Mouse (Mus musculus) C2C12 (cell line): ENCODE results near the gene Tnfrsf26. TPM values are rescaled to one million over a fixed set of nuclear protein-coding genes. Genes with fewer than 3 reads are reported as not detected.

Experiments used
- H3K27me3 ChIP-seq: one replicate; pipeline ENCODE4 v1.6.1; 2011; ENCODE audit not compliant: control insufficient read depth, insufficient read depth, insufficient read length
- H3K36me3 ChIP-seq: one replicate; pipeline ENCODE4 v1.6.1; 2011; ENCODE audit not compliant: control insufficient read depth, insufficient read depth
- H3K4me3 ChIP-seq: one replicate; pipeline ENCODE4 v1.5.1; 2011; ENCODE audit warnings: mild to moderate bottlenecking, control low read depth; ENCODE audit not compliant: poor library complexity, insufficient read depth, severe bottlenecking
- H3K79me2 ChIP-seq: one replicate; pipeline ENCODE4 v1.6.1; 2011; ENCODE audit not compliant: control insufficient read depth, insufficient read depth
- H3K79me3 ChIP-seq: one replicate; pipeline ENCODE4 v1.6.1; 2011; ENCODE audit warnings: low read depth, control low read depth
- H3ac ChIP-seq: one replicate; pipeline ENCODE3; 2011; ENCODE audit warnings: low read depth; ENCODE audit not compliant: control insufficient read depth, insufficient read length
- CEBPB ChIP-seq: IDR thresholded peaks from one replicate; pipeline ENCODE4 v1.6.1; 2011; ENCODE audit warnings: low read depth, mild to moderate bottlenecking, control low read depth, moderate library complexity
- CTCF ChIP-seq: IDR thresholded peaks from one replicate; pipeline ENCODE4 v1.5.1; 2011; ENCODE audit not compliant: control insufficient read depth, insufficient read depth, insufficient read length
- FOSL1 ChIP-seq: IDR thresholded peaks from one replicate; pipeline ENCODE4 v1.8.0; 2011; ENCODE audit warnings: mild to moderate bottlenecking, low read length; ENCODE audit not compliant: poor library complexity, insufficient read depth, severe bottlenecking
- MAX ChIP-seq: IDR thresholded peaks from one replicate; pipeline ENCODE4 v1.6.1; 2011; ENCODE audit warnings: mild to moderate bottlenecking, control low read depth
- MYOD1 ChIP-seq: IDR thresholded peaks from one replicate; pipeline ENCODE4 v1.6.1; 2011; ENCODE audit warnings: low read depth; ENCODE audit not compliant: control insufficient read depth, insufficient read length
- MYOG ChIP-seq: IDR thresholded peaks from one replicate; pipeline ENCODE4 v1.6.1; 2011; ENCODE audit not compliant: control insufficient read depth, insufficient read length; ENCODE audit errors: extremely low read depth
- USF1 ChIP-seq: IDR thresholded peaks from one replicate; pipeline ENCODE4 v1.6.1; 2011; ENCODE audit warnings: low read depth, mild to moderate bottlenecking, control low read depth, moderate library complexity
- polyA plus RNA-seq: library from polyadenylated mRNA; unstranded; fragments of >200 nt; fragmentation: generic; extraction: Trizol; gene quantifications from one replicate; pipeline ENCODE4 v1.2.1, GENCODE M21; 2012; ENCODE audit warnings: missing spikeins

The Tnfrsf26 gene
- polyA plus RNA-seq, 1 experiment, result 0.04 TPM

DNA sequence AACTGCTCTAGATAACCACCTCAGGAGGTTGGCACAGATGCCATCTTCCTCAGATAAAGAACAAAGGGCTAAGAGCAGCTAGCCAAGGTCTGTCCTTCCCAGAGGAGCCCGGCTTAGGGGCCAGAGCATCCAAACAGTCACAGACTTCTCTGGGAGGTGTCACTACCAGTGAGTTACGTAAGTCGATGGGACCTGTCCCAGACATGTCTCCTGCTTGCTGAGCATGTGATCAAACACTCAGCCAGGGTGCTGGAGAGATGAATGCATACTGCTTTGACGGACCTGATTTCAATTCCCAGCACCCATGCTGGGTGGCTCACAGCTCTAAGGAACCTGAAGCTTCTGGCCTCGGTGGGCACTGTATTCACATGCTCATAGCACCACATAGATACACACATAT is 40.9 kb downstream of the Tnfrsf26 start:
- Histone ChIP-seq H3K79me3 (peaks cover 16% of the 10 kb centered on the region), H3K4me3 (no peak overlapping the region), H3K79me2 (peaks cover 27% of the 10 kb centered on the region), H3K27me3 (no peaks in the 10 kb centered on the region), H3ac (no peak overlapping the region), H3K36me3 (peaks cover 85% of the 10 kb centered on the region)
- no peak for TF ChIP-seq FOSL1
- no peak for TF ChIP-seq CTCF
- TF ChIP-seq MYOD1, result no peak
- TF ChIP-seq MYOG, result no peak
- no peak for TF ChIP-seq USF1
- TF ChIP-seq MAX, result no peak
- no peak for TF ChIP-seq CEBPB

DNA sequence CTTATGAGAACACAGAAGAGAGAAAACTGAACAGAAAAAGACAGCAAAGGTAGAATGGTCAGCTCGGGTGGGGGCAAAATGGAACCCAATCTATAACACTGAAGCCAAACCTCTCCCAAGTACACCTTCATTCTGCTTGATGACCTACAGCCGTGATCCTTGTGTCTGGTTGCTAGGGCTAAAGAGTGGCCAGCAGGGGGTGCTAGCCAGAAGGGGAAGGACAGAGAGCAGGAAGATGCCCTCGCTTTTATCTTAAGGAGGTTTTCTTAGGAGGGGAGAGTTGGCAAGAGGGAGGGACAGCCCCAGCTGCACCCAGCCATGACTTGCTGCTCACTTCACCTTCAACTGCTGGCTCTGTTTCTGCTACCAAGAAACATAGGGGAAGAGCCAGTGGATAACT is 44.6 kb downstream of the Tnfrsf26 start:
- H3K36me3 ChIP-seq, result peaks cover 90% of the 10 kb centered on the region

DNA sequence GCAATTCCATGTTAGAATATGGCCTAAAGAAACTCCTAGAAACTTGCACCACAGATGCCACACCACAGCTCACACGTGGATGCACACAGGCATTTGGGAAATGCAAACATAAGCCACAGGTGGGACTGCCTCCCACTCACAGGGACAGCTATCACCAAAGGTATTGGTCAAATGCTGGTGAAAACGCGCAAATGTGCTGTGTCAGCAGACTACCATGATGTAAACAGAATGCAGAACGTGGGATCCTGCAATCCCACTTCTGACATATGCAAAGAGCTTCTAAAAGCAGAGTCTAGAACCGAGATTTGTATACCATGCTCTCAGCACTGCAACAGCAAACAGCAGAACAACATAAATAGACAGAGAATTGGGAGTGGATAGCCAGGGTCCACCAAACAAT is 45.5 kb downstream of the Tnfrsf26 start:
- TF ChIP-seq CEBPB (no peak), MAX (no peak)
- Histone ChIP-seq H3K4me3 (no peak overlapping the region), H3K27me3 (no peaks in the 10 kb centered on the region), H3K79me3 (no peaks in the 10 kb centered on the region), H3ac (no peak overlapping the region), H3K36me3 (peaks cover 87% of the 10 kb centered on the region), H3K79me2 (no peaks in the 10 kb centered on the region)

More for the DNA sequence above, 44.6 kb downstream of the Tnfrsf26 start:
- H3K4me3 ChIP-seq, result no peak overlapping the region
- H3ac ChIP-seq, result no peak overlapping the region
- no peaks in the 10 kb centered on the region for H3K79me2 ChIP-seq
- H3K27me3 ChIP-seq, result no peaks in the 10 kb centered on the region
- no peaks in the 10 kb centered on the region for H3K79me3 ChIP-seq
- TF ChIP-seq USF1 (no peak), CTCF (peak; percentile 4), CEBPB (no peak), MAX (no peak)

DNA sequence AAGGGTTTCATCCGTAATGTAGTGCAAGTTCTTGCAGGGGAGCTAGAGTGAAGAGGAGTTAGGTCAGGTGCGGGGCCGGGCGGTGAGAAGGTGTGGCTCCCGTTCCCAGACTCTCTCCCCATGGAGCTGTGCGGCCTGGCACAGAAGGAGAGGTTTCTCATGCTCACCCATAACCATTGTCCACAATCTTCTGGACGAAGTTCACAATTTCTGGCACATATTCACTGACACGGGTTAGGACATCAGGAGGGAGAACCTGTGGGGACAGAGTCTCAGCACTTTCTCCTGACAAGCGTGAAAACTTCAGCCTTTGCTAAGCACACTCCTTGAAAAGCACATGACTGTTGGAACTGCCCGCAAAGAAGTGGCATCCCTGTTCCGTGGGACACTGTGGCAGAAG is 52.8 kb downstream of the Tnfrsf26 start:
- no peaks in the 10 kb centered on the region for H3K79me2 ChIP-seq
- no peaks in the 10 kb centered on the region for H3K27me3 ChIP-seq
- peaks cover 84% of the 10 kb centered on the region for H3K36me3 ChIP-seq
- H3K79me3 ChIP-seq, result no peaks in the 10 kb centered on the region
- no peak overlapping the region for H3ac ChIP-seq
- no peak for TF ChIP-seq MYOG
- TF ChIP-seq CEBPB, result no peak
- H3K4me3 ChIP-seq, result no peak overlapping the region

DNA sequence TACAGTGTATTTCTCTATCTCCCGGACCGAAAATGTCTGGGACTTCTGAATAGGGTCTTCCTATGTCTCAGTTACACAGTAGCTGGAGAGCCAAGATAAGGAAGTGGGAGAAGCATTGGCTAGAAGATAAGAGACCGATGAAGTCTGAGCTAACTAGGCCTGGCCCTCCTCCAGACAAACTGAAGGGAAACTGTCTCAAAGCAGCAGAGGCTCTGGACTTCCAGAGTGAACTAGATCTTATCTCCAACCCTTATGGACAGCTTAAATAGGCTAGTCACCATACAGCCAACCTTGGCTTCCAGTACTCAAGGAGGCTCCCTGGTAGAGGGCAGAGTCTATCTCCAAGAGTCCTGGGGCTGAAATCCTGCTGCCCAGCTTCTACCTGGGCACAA is 62.9 kb downstream of the Tnfrsf26 start:
- peaks cover 85% of the 10 kb centered on the region for H3K36me3 ChIP-seq
- H3K4me3 ChIP-seq, result no peak overlapping the region
- H3ac ChIP-seq, result no peak overlapping the region
- H3K79me3 ChIP-seq, result no peaks in the 10 kb centered on the region
- no peaks in the 10 kb centered on the region for H3K27me3 ChIP-seq
- H3K79me2 ChIP-seq, result no peaks in the 10 kb centered on the region
- TF ChIP-seq CTCF (no peak), FOSL1 (no peak), CEBPB (no peak), USF1 (no peak), MYOG (no peak), MYOD1 (no peak)

DNA sequence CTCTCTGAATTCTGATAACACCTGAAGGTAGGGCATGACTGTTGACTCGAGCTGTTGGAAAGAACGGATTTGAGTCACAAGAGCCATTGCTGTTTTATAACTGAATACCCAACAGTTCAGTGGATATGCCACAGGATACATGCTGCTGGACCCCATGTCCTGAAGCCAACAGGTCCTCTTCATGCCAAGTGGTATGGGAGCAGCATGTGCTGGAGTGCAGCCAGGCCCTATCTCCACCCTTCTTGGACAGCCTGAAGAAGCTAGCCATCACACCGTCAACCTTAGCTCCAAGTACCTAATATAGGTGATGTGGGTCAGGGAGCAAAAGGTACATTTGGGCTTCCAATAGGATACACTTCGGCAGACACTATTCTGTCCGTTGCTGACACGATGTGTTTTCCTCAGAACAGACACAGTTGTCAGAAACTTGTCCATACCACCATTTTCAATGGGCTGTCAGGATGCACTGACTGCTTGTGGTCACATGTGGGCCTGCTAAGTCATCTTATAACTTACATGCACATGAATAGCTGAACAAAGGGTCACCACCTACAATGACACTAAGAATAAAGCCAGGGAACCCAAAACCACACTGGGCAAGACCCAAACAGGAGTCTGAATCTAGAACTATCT is 63.4 kb downstream of the Tnfrsf26 start:
- Histone ChIP-seq H3ac (no peak overlapping the region), H3K4me3 (no peak overlapping the region), H3K79me2 (no peaks in the 10 kb centered on the region), H3K79me3 (no peaks in the 10 kb centered on the region), H3K27me3 (no peaks in the 10 kb centered on the region), H3K36me3 (peaks cover 85% of the 10 kb centered on the region)
- TF ChIP-seq CTCF, result no peak
- no peak for TF ChIP-seq CEBPB
- no peak for TF ChIP-seq FOSL1
- TF ChIP-seq USF1, result no peak
- TF ChIP-seq MAX, result no peak
- TF ChIP-seq MYOD1, result no peak
- TF ChIP-seq MYOG, result no peak
